Mouse (Mus musculus) limb, embryonic 11.5 days (tissue): Measurements from ENCODE around the gene Klk12. TPM values are rescaled to one million over a fixed set of nuclear protein-coding genes. Genes with fewer than 3 reads are reported as not detected.

ENCODE experiments used
- ATAC-seq: fragments of 200-750 bp; cut with Nextera tagmentation; 2 replicates; pipeline ENCODE4 v1.8.0; 2017; ENCODE audit warnings: low read depth; ENCODE audit not compliant: insufficient number of reproducible peaks, low FRiP score, low TSS enrichment
- DNase-seq: peaks from one replicate; pipeline ENCODE4 v3.0.0-alpha.2; 2015; ENCODE audit warnings: low spot score
- H3K27ac ChIP-seq: fragments of 300-500 bp; sonication (generic); replicated peaks from 2 replicates; pipeline ENCODE4 v1.5.1; 2014; ENCODE audit warnings: low read depth, mild to moderate bottlenecking, low read length
- H3K27me3 ChIP-seq: fragments of 300-500 bp; sonication (generic); 2 replicates; pipeline ENCODE4 v1.6.1; 2014; ENCODE audit warnings: mild to moderate bottlenecking, low read length, mixed read lengths; ENCODE audit not compliant: control insufficient read depth, insufficient read depth
- H3K36me3 ChIP-seq: fragments of 300-500 bp; sonication (generic); 2 replicates; pipeline ENCODE4 v1.6.1; 2014; ENCODE audit warnings: mild to moderate bottlenecking, low read length, moderate library complexity, mixed read lengths; ENCODE audit not compliant: control insufficient read depth, insufficient read depth
- H3K4me1 ChIP-seq: fragments of 300-500 bp; sonication (generic); 2 replicates; pipeline ENCODE4 v1.6.1; 2014; ENCODE audit warnings: low read length, mixed read lengths; ENCODE audit not compliant: control insufficient read depth, insufficient read depth
- H3K4me2 ChIP-seq: fragments of 300-500 bp; sonication (generic); 2 replicates; pipeline ENCODE4 v1.6.1; 2014; ENCODE audit warnings: low read depth, mild to moderate bottlenecking, moderate library complexity; ENCODE audit not compliant: severe bottlenecking
- H3K4me3 ChIP-seq: fragments of 300-500 bp; sonication (generic); 2 replicates; pipeline ENCODE4 v1.5.1; 2014; ENCODE audit warnings: low read depth, low read length
- H3K9ac ChIP-seq: fragments of 300-500 bp; sonication (generic); 2 replicates; pipeline ENCODE4 v1.6.1; 2014; ENCODE audit warnings: mild to moderate bottlenecking, low read length
- H3K9me3 ChIP-seq: fragments of 300-500 bp; sonication (generic); 2 replicates; pipeline ENCODE4 v1.6.1; 2016; ENCODE audit warnings: low read length; ENCODE audit not compliant: control insufficient read depth
- WGBS: fragments of 180-500 bp; shearing (Covaris S2); extraction: QIAGEN DNeasy Blood & Tissue Kit; methylation state at CpG from one replicate; pipeline ENCODE4 v1.1.7; 2014; 5-methylcytosine and 5-hydroxymethylcytosine counted together
- polyA plus RNA-seq: library from polyadenylated mRNA; unstranded; fragments of >200 nt; fragmentation: Nextera tagmentation; extraction: Ambion mirVana; gene quantifications from 2 replicates; pipeline ENCODE4 v1.2.1, GENCODE M21; 2014

The Klk12 gene
- polyA plus RNA-seq, 1 experiment from 2014 or later = not detected

DNA sequence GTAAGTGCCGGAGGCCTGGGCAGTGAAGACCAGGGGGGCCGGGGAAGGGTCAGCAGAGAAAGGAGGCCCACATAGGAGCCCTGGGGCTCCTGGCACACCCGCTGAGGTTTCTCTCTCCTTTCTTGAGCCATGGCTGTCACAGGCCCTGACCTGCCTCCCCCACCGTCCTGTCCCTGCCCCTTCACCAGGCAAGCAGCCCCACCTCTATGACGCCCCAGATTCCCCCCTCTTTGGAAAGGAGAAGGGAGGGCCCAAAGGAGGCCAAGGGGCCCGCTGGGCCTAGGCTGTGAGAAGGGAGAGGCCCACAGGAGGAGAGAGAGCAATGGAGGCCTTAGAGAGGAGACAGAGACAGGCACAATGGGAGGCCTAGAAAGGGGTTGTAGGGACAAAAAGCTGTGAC lies 6.1 kb downstream of the Klk12 start:
- no peak overlapping the region for H3K9ac ChIP-seq
- no peaks in the 10 kb centered on the region for H3K36me3 ChIP-seq
- no peak overlapping the region for H3K27ac ChIP-seq
- no peaks in the 10 kb centered on the region for H3K9me3 ChIP-seq
- no peak overlapping the region for H3K4me2 ChIP-seq
- DNase-seq = no peak
- H3K4me1 ChIP-seq = no peaks in the 10 kb centered on the region
- WGBS = 60% methylated on average over 6 of the region's 6 CpGs
- no peak for ATAC-seq
- no peak overlapping the region for H3K4me3 ChIP-seq
- H3K27me3 ChIP-seq = no peaks in the 10 kb centered on the region

GRCm38 (mm10) chr7:43775311-43776057 lies 6.8 kb downstream of the Klk12 start:
- peak; percentile 21 for DNase-seq
- ATAC-seq = no peak
- Histone ChIP-seq H3K27me3 (no peaks in the 10 kb centered on the region), H3K4me1 (no peaks in the 10 kb centered on the region), H3K9me3 (no peaks in the 10 kb centered on the region), H3K36me3 (no peaks in the 10 kb centered on the region), H3K4me2 (no peak overlapping the region), H3K27ac (no peak overlapping the region), H3K4me3 (no peak overlapping the region), H3K9ac (no peak overlapping the region)
- WGBS = 45% methylated on average over 7 of the region's 7 CpGs

DNA sequence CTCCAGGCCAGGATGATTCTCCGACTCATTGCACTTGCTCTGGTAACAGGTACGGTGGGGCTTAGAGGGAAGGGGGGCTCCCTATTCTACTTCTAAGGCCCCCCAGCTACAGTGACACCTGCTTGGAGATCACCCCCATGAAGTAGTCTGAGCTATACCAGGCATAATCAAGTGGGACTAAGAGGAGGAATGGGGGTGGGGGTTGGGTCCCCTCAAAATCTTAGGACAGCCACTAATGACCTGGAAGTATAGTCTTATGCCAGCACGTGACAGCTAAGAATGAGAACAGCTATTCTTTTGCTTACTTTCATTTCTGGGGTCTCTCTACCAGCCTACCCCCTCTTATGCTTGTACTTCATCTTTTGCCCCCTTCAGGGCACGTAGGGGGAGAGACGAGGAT lies 7.8 kb downstream of the Klk12 start:
- 77% methylated on average over 5 of the region's 5 CpGs for WGBS
- H3K27me3 ChIP-seq = no peaks in the 10 kb centered on the region
- H3K27ac ChIP-seq = no peak overlapping the region
- H3K4me3 ChIP-seq = no peak overlapping the region
- no peaks in the 10 kb centered on the region for H3K9me3 ChIP-seq
- no peak overlapping the region for H3K4me2 ChIP-seq
- ATAC-seq = no peak
- DNase-seq = no peak
- no peaks in the 10 kb centered on the region for H3K4me1 ChIP-seq
- H3K36me3 ChIP-seq = no peaks in the 10 kb centered on the region
- no peak overlapping the region for H3K9ac ChIP-seq

DNA sequence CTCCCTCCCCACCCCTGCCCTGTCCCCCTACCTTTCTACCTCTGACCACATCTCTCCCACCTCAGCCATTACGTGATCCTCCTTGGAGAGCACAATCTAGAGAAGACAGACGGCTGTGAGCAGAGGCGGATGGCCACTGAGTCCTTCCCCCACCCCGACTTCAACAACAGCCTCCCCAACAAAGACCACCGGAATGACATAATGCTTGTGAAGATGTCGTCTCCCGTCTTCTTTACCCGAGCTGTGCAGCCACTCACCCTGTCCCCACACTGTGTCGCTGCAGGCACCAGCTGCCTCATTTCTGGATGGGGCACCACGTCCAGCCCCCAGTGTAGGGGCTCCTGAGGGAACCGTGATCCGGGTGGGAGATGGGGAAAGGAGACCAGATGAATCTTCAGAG lies 8.7 kb downstream of the Klk12 start:
- ATAC-seq = no peak
- H3K4me2 ChIP-seq = no peak overlapping the region
- 89% methylated on average over 12 of the region's 12 CpGs for WGBS
- H3K27ac ChIP-seq = no peak overlapping the region
- H3K9me3 ChIP-seq = no peaks in the 10 kb centered on the region
- DNase-seq = peak; percentile 13
- H3K36me3 ChIP-seq = no peaks in the 10 kb centered on the region
- H3K4me3 ChIP-seq = no peak overlapping the region
- H3K4me1 ChIP-seq = no peaks in the 10 kb centered on the region
- H3K9ac ChIP-seq = no peak overlapping the region
- no peaks in the 10 kb centered on the region for H3K27me3 ChIP-seq

- peaks cover 3% of the 10 kb centered on the region; the same call in 1 of the 2 replicates for H3K4me1 ChIP-seq
- 85% methylated on average over 10 of the region's 10 CpGs for WGBS
- no peak overlapping the region for H3K4me2 ChIP-seq
- H3K4me3 ChIP-seq = no peak overlapping the region
- H3K9me3 ChIP-seq = no peaks in the 10 kb centered on the region
- peaks cover 3% of the 10 kb centered on the region; the same call in 1 of the 2 replicates for H3K27me3 ChIP-seq
- no peaks in the 10 kb centered on the region for H3K36me3 ChIP-seq
- ATAC-seq = no peak
- H3K27ac ChIP-seq = no peak overlapping the region
- peak; percentile 10 for DNase-seq
- H3K9ac ChIP-seq = no peak overlapping the region
Measured at GRCm38 (mm10) chr7:43778176-43778970, 9.7 kb downstream of the Klk12 start.

- peaks cover 3% of the 10 kb centered on the region; the same call in 1 of the 2 replicates for H3K4me1 ChIP-seq
- H3K4me3 ChIP-seq = no peak overlapping the region
- 68% methylated on average over 6 of the region's 6 CpGs for WGBS
- DNase-seq (no peak), ATAC-seq (no peak)
- H3K9me3 ChIP-seq = no peaks in the 10 kb centered on the region
- H3K27ac ChIP-seq = no peak overlapping the region
- peaks cover 6% of the 10 kb centered on the region; the same call in 1 of the 2 replicates for H3K27me3 ChIP-seq
- no peak overlapping the region for H3K9ac ChIP-seq
- no peaks in the 10 kb centered on the region for H3K36me3 ChIP-seq
- H3K4me2 ChIP-seq = no peak overlapping the region
Measured at GRCm38 (mm10) chr7:43780241-43780640, 11.5 kb downstream of the Klk12 start.

DNA sequence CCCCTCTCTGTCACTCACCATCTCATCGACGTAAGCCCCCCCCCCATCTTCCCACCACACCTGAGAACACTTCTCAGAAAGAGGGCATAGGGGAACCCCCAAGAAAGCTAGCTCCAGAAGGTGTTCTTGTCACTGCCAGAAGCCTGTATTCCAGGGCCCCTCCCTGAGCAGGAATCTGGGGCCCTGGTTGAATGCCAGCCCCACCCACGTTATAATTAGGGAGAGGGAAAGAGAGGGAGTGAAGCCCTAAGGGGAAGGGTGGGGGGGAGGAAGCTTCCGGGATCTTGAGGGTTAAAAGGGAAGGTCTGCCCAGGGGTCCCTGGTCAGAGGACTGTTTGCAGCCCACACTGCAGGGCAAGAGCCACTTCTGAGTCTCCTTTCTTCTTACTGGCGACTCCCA lies 12.0 kb downstream of the Klk12 start, which contains the start of gene Klk10:
TSS of gene Klk10 (plus strand) at position 290 of the 400 bp plus-strand sequence.
- DNase-seq = no peak
- 43% methylated on average over 5 of the region's 5 CpGs for WGBS
- ATAC-seq = no peak
- peaks cover 6% of the 10 kb centered on the region; the same call in 1 of the 2 replicates for H3K27me3 ChIP-seq
- no peaks in the 10 kb centered on the region for H3K9me3 ChIP-seq
- no peak within 1 kb of the TSS for H3K9ac ChIP-seq
- no peak within 1 kb of the TSS for H3K4me2 ChIP-seq
- H3K4me3 ChIP-seq = no peak within 1 kb of the TSS
- H3K27ac ChIP-seq = no peak within 1 kb of the TSS
- peaks cover 3% of the 10 kb centered on the region; the same call in 1 of the 2 replicates for H3K4me1 ChIP-seq
- H3K36me3 ChIP-seq = no peaks in the 10 kb centered on the region

DNA sequence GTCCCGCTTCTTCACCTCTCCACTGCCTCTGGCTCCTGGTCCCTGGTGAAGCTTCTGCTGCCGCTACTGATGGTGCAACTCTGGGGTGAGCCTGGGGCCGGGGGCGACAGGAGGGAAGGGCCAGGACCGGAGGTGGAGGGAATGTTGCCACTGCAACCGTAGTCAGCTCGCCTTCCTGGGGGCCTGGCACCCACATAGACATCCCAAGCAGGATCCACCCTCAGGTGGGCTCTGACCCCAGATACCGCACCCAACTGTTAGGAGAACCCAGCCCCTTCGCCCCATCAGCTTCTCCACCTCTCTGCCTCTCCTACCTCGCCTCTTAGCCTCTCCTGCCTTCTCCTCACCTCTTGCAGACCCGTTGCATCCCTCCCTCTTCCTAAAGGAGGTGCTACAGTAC lies 12.8 kb downstream of the Klk12 start:
- Histone ChIP-seq H3K9me3 (no peaks in the 10 kb centered on the region), H3K36me3 (no peaks in the 10 kb centered on the region), H3K4me2 (no peak overlapping the region), H3K9ac (no peak overlapping the region), H3K4me1 (peaks cover 3% of the 10 kb centered on the region; the same call in 1 of the 2 replicates), H3K27ac (no peak overlapping the region), H3K4me3 (no peak overlapping the region), H3K27me3 (peaks cover 6% of the 10 kb centered on the region; the same call in 1 of the 2 replicates)
- no peak for ATAC-seq
- DNase-seq = no peak
- 85% methylated on average over 10 of the region's 11 CpGs for WGBS
